Mouse (Mus musculus) MEL (cell line): ENCODE data around the gene Cym. TPM values are rescaled to one million over a fixed set of nuclear protein-coding genes. Genes with fewer than 3 reads are reported as not detected.

ENCODE experiments used
- DNase-seq: peaks from one replicate; pipeline ENCODE4 v3.0.0; 2011; ENCODE audit warnings: low read depth, low spot score
- H3K27ac ChIP-seq: 2 replicates; pipeline ENCODE4 v1.5.1; 2012; ENCODE audit warnings: low read depth, mild to moderate bottlenecking, control low read depth, low read length, moderate library complexity; ENCODE audit not compliant: control insufficient read depth
- H3K27me3 ChIP-seq, 2 experiments: fragments of 150-350 bp in 1 of 2; sonication (generic) in 1 of 2; 2 replicates each; pipeline ENCODE4 v1.6.1; 2012; ENCODE audit warnings: low read length in 2 of 2, mild to moderate bottlenecking in 2 of 2, improper control_type of control experiment in 1 of 2, moderate library complexity in 1 of 2; ENCODE audit not compliant: insufficient read depth in 2 of 2, control insufficient read depth in 1 of 2
- H3K36me3 ChIP-seq, 2 experiments: 2 replicates each; pipeline ENCODE4 v1.6.1; 2012 to 2014; ENCODE audit warnings: low read length in 2 of 2, improper control_type of control experiment in 1 of 2, inconsistent platforms in 1 of 2, mild to moderate bottlenecking in 1 of 2; ENCODE audit not compliant: insufficient read depth in 2 of 2, control insufficient read depth in 1 of 2
- H3K4me1 ChIP-seq, 2 experiments: fragments of 150-350 bp in 1 of 2; sonication (generic) in 1 of 2; 2 replicates each; pipeline ENCODE4 v1.6.1; 2012; ENCODE audit warnings: low read length in 2 of 2, improper control_type of control experiment in 1 of 2, mild to moderate bottlenecking in 1 of 2; ENCODE audit not compliant: insufficient read depth in 2 of 2, control insufficient read depth in 1 of 2
- H3K4me3 ChIP-seq, 2 experiments: fragments of 150-350 bp in 1 of 2; sonication (generic) in 1 of 2; 2 replicates each; pipeline ENCODE4 v1.5.1; 2012; ENCODE audit warnings: low read depth in 2 of 2, low read length in 2 of 2, mild to moderate bottlenecking in 2 of 2, moderate library complexity in 2 of 2, control low read depth in 1 of 2, improper control_type of control experiment in 1 of 2; ENCODE audit not compliant: control insufficient read depth in 1 of 2, insufficient read depth in 1 of 2
- H3K79me2 ChIP-seq: 2 replicates; pipeline ENCODE4 v1.6.1; 2012; ENCODE audit warnings: mild to moderate bottlenecking, low read length, moderate library complexity; ENCODE audit not compliant: control insufficient read depth, poor library complexity, insufficient read depth
- H3K9ac ChIP-seq: 2 replicates; pipeline ENCODE4 v1.6.1; 2012; ENCODE audit warnings: low read depth, mild to moderate bottlenecking, control low read depth, low read length, moderate library complexity; ENCODE audit not compliant: control insufficient read depth, poor library complexity, severe bottlenecking
- H3K9me3 ChIP-seq: fragments of 150-350 bp; sonication (generic); replicated peaks from 2 replicates; pipeline ENCODE4 v1.6.1; 2012; ENCODE audit warnings: mild to moderate bottlenecking, low read length, improper control_type of control experiment, moderate library complexity; ENCODE audit not compliant: insufficient read depth
- CTCF ChIP-seq, 3 experiments: IDR thresholded peaks in 2 of 3; conservative IDR thresholded peaks in 1 of 3; 2 replicates each; pipeline ENCODE4 v1.5.1; 2011 to 2012; ENCODE audit warnings: low read length in 3 of 3, low read depth in 2 of 3, mild to moderate bottlenecking in 2 of 3, improper control_type of control experiment in 1 of 3, inconsistent platforms in 1 of 3, mixed read lengths in 1 of 3, moderate library complexity in 1 of 3; ENCODE audit not compliant: control insufficient read depth in 1 of 3, insufficient read depth in 1 of 3, poor library complexity in 1 of 3, severe bottlenecking in 1 of 3
- E2F4 ChIP-seq: IDR thresholded peaks from 2 replicates; pipeline ENCODE4 v1.6.1; 2011; ENCODE audit warnings: low read depth, low read length, improper control_type of control experiment, borderline replicate concordance
- ELF1 ChIP-seq: IDR thresholded peaks from 2 replicates; pipeline ENCODE4 v1.6.1; 2014; ENCODE audit warnings: low read depth, mild to moderate bottlenecking, inconsistent platforms, low read length, improper control_type of control experiment, moderate library complexity
- EP300 ChIP-seq, 2 experiments: IDR thresholded peaks; 2 replicates each; pipeline ENCODE4 v1.6.1; 2011; ENCODE audit warnings: improper control_type of control experiment in 2 of 2, low read length in 2 of 2, low read depth in 1 of 2, mild to moderate bottlenecking in 1 of 2
- ETS1 ChIP-seq: IDR thresholded peaks from 2 replicates; pipeline ENCODE4 v1.6.1; 2012; ENCODE audit warnings: low read depth, mild to moderate bottlenecking, inconsistent platforms, low read length, improper control_type of control experiment, moderate library complexity
- GATA1 ChIP-seq: IDR thresholded peaks from 2 replicates; pipeline ENCODE4 v1.6.1; 2011; ENCODE audit warnings: low read depth, low read length, improper control_type of control experiment
- JUND ChIP-seq: IDR thresholded peaks from 2 replicates; pipeline ENCODE4 v1.6.1; 2011; ENCODE audit warnings: low read depth, mild to moderate bottlenecking, improper control_type of control experiment, low read length
- KAT2A ChIP-seq: conservative IDR thresholded peaks from 2 replicates; pipeline ENCODE4 v1.6.1; 2012; ENCODE audit warnings: low read depth, low read length, improper control_type of control experiment, inconsistent platforms
- MAFK ChIP-seq: IDR thresholded peaks from 2 replicates; pipeline ENCODE4 v1.6.1; 2011; ENCODE audit warnings: low read depth, mild to moderate bottlenecking, low read length, improper control_type of control experiment, borderline replicate concordance
- MAX ChIP-seq: IDR thresholded peaks from 2 replicates; pipeline ENCODE4 v1.6.1; 2011; ENCODE audit warnings: low read length, improper control_type of control experiment
- MAZ ChIP-seq: IDR thresholded peaks from 2 replicates; pipeline ENCODE4 v1.6.1; 2012; ENCODE audit warnings: low read depth, mild to moderate bottlenecking, inconsistent platforms, low read length, improper control_type of control experiment
- MXI1 ChIP-seq: IDR thresholded peaks from 2 replicates; pipeline ENCODE4 v1.6.1; 2011; ENCODE audit warnings: mild to moderate bottlenecking, low read depth, low read length, improper control_type of control experiment
- MYB ChIP-seq: IDR thresholded peaks from 2 replicates; pipeline ENCODE4 v1.6.1; 2011; ENCODE audit warnings: mild to moderate bottlenecking, low read depth, low read length, improper control_type of control experiment
- MYC ChIP-seq: IDR thresholded peaks from 2 replicates; pipeline ENCODE4 v1.6.1; 2011; ENCODE audit warnings: low read depth, mild to moderate bottlenecking, low read length, improper control_type of control experiment, moderate library complexity
- NELFE ChIP-seq: IDR thresholded peaks from 2 replicates; pipeline ENCODE4 v1.6.1; 2011; ENCODE audit warnings: low read depth, low read length, improper control_type of control experiment
- NRF1 ChIP-seq: IDR thresholded peaks from 2 replicates; pipeline ENCODE4 v1.6.1; 2014; ENCODE audit warnings: low read depth, mild to moderate bottlenecking, inconsistent platforms, low read length, improper control_type of control experiment, moderate library complexity; ENCODE audit not compliant: poor library complexity, insufficient read depth, severe bottlenecking
- POLR2A ChIP-seq, 2 experiments: IDR thresholded peaks; 2 replicates each; pipeline ENCODE4 v1.6.1; 2011 to 2012; ENCODE audit warnings: low read length in 2 of 2, mild to moderate bottlenecking in 2 of 2, control low read depth in 1 of 2, improper control_type of control experiment in 1 of 2, low read depth in 1 of 2, moderate library complexity in 1 of 2; ENCODE audit not compliant: control insufficient read depth in 1 of 2, insufficient read depth in 1 of 2, poor library complexity in 1 of 2
- POLR2AphosphoS5 ChIP-seq: IDR thresholded peaks from 2 replicates; pipeline ENCODE4 v1.6.1; 2012; ENCODE audit warnings: low read depth, borderline replicate concordance, mild to moderate bottlenecking, inconsistent platforms, low read length, moderate library complexity, mixed read lengths
- SMC3 ChIP-seq: IDR thresholded peaks from 2 replicates; pipeline ENCODE4 v1.6.1; 2011; ENCODE audit warnings: low read depth, low read length, improper control_type of control experiment
- TAL1 ChIP-seq: IDR thresholded peaks from 2 replicates; pipeline ENCODE4 v1.6.1; 2012; ENCODE audit warnings: mild to moderate bottlenecking, inconsistent platforms, low read length, moderate library complexity, mixed read lengths
- UBTF ChIP-seq: IDR thresholded peaks from 2 replicates; pipeline ENCODE4 v1.6.1; 2012; ENCODE audit warnings: low read depth, mild to moderate bottlenecking, inconsistent platforms, low read length, improper control_type of control experiment, moderate library complexity, borderline replicate concordance; ENCODE audit not compliant: insufficient read depth
- USF1 ChIP-seq: IDR thresholded peaks from 2 replicates; pipeline ENCODE4 v1.6.1; 2014; ENCODE audit warnings: low read depth, mild to moderate bottlenecking, inconsistent platforms, low read length, improper control_type of control experiment, moderate library complexity
- USF2 ChIP-seq, 2 experiments: IDR thresholded peaks; 2 replicates each; pipeline ENCODE4 v1.6.1; 2011 to 2012; ENCODE audit warnings: improper control_type of control experiment in 2 of 2, low read length in 2 of 2, borderline replicate concordance in 1 of 2, inconsistent platforms in 1 of 2, low read depth in 1 of 2, mild to moderate bottlenecking in 1 of 2; ENCODE audit not compliant: insufficient read depth in 1 of 2
- ZC3H11A ChIP-seq: IDR thresholded peaks from 2 replicates; pipeline ENCODE4 v1.6.1; 2012; ENCODE audit warnings: low read depth, mild to moderate bottlenecking, inconsistent platforms, low read length, improper control_type of control experiment
- ZKSCAN1 ChIP-seq: IDR thresholded peaks from 2 replicates; pipeline ENCODE4 v1.6.1; 2012; ENCODE audit warnings: low read depth, mild to moderate bottlenecking, inconsistent platforms, low read length, improper control_type of control experiment, moderate library complexity
- polyA plus RNA-seq, 2 experiments: library from polyadenylated mRNA; stranded (reverse) in 1 of 2; unstranded in 1 of 2; fragments of >175 nt in 1 of 2; fragments of >200 nt in 1 of 2; gene quantifications; 2 replicates each; pipeline versions ENCODE4 v1.2.1 to v1.2.4; 2012; ENCODE audit warnings: low replicate concordance in 2 of 2, low read depth in 1 of 2; ENCODE audit not compliant: insufficient read length in 2 of 2, insufficient read depth in 1 of 2, missing spikeins in 1 of 2
- total RNA-seq: library from RNA; depleted of rRNA; stranded (reverse); fragments of 300-350 nt; gene quantifications from 2 replicates; pipeline ENCODE4 v1.2.3, GENCODE M21; 2012

Gene Cym
- total and polyA plus RNA-seq, 3 experiments, result 0.08 TPM; not detected in 2

- no peak overlapping the region for H3K27ac ChIP-seq
- H3K4me1 ChIP-seq, result no peaks in the 10 kb centered on the region
- H3K4me3 ChIP-seq, result no peak overlapping the region
Observed at GRCm38 (mm10) chr3:107238051-107238450, 16.5 kb upstream of the Cym start.

GRCm38 (mm10) chr3:107233945-107234344 is 12.4 kb upstream of the Cym start:
- no peaks in the 10 kb centered on the region for H3K36me3 ChIP-seq
- no peak overlapping the region for H3K27ac ChIP-seq
- H3K27me3 ChIP-seq, result no peaks in the 10 kb centered on the region
- no peak for TF ChIP-seq GATA1
- TF ChIP-seq JUND, result no peak
- no peak for TF ChIP-seq ETS1
- no peak for TF ChIP-seq ZKSCAN1
- no peak for TF ChIP-seq MYC
- no peak for TF ChIP-seq MAZ
- TF ChIP-seq MAX, result no peak
- no peak for TF ChIP-seq USF1
- TF ChIP-seq ELF1, result no peak
- no peak for TF ChIP-seq UBTF
- TF ChIP-seq SMC3, result no peak
- TF ChIP-seq NELFE, result no peak
- no peak for TF ChIP-seq POLR2AphosphoS5
- H3K9ac ChIP-seq, result no peak overlapping the region
- DNase-seq, result no peak
- no peaks in the 10 kb centered on the region for H3K79me2 ChIP-seq
- H3K9me3 ChIP-seq, result no peaks in the 10 kb centered on the region
- H3K4me1 ChIP-seq, result no peaks in the 10 kb centered on the region
- no peak overlapping the region for H3K4me3 ChIP-seq

More at GRCm38 (mm10) chr3:107238051-107238450, 16.5 kb upstream of the Cym start:
- TF ChIP-seq KAT2A, result no peak
- TF ChIP-seq NRF1, result no peak
- no peak for TF ChIP-seq MAZ
- no peak for TF ChIP-seq POLR2A (IDR thresholded peaks at IDR 0.05; ENCODE audit: control insufficient read depth in 1 of 2, insufficient read depth in 1 of 2, low read depth in 1 of 2, low read length in 2 of 2, poor library complexity in 1 of 2)
- TF ChIP-seq MYC, result no peak
- no peak for TF ChIP-seq NELFE
- TF ChIP-seq CTCF (IDR thresholded peaks at IDR 0.05 in 2 of 3, conservative IDR thresholded peaks at IDR 0.05 in 1 of 3; ENCODE audit: control insufficient read depth in 1 of 3, insufficient read depth in 1 of 3, low read depth in 2 of 3, low read length in 3 of 3, poor library complexity in 1 of 3, severe bottlenecking in 1 of 3), result no peak
- TF ChIP-seq MAFK, result no peak
- no peak for TF ChIP-seq GATA1
- TF ChIP-seq ETS1, result no peak
- TF ChIP-seq E2F4, result no peak
- no peak for TF ChIP-seq EP300 (IDR thresholded peaks at IDR 0.05; ENCODE audit: low read depth in 1 of 2, low read length in 2 of 2)
- TF ChIP-seq MXI1, result no peak
- TF ChIP-seq MYB, result no peak
- TF ChIP-seq SMC3, result no peak
- no peak for TF ChIP-seq USF2 (IDR thresholded peaks at IDR 0.05; ENCODE audit: borderline replicate concordance in 1 of 2, insufficient read depth in 1 of 2, low read depth in 1 of 2, low read length in 2 of 2)
- TF ChIP-seq TAL1, result no peak
- no peak for TF ChIP-seq ZC3H11A
- no peak for TF ChIP-seq ELF1
- TF ChIP-seq POLR2AphosphoS5, result no peak
- H3K27me3 ChIP-seq, result peaks cover 0 to 7% of the 10 kb centered on the region in 2 experiments; a peak in 1 of 4 replicates
- no peak overlapping the region for H3K9ac ChIP-seq
- no peaks in the 10 kb centered on the region for H3K36me3 ChIP-seq
- H3K9me3 ChIP-seq, result no peaks in the 10 kb centered on the region
- no peak for DNase-seq
- no peaks in the 10 kb centered on the region for H3K79me2 ChIP-seq
